Mouse (Mus musculus) CH12.LX (cell line): ENCODE results near the gene Tmem189. TPM values are rescaled to one million over a fixed set of nuclear protein-coding genes. Genes with fewer than 3 reads are reported as not detected.
"Not testable (repeated sequence)": the region's sequence is repeated elsewhere in the genome, so short reads cannot be mapped to it uniquely, and the experiment has no call there.

ENCODE experiments used
- DNase-seq: peaks from one replicate; pipeline ENCODE4 v3.0.0-alpha.2; 2013; ENCODE audit errors: extremely low read depth
- H3K27ac ChIP-seq: 2 replicates; pipeline ENCODE4 v1.5.1; 2012; ENCODE audit warnings: low read depth, mild to moderate bottlenecking, control low read depth, moderate library complexity; ENCODE audit not compliant: insufficient read depth
- H3K27me3 ChIP-seq: replicated peaks from 2 replicates; pipeline ENCODE3; 2012; ENCODE audit warnings: inconsistent platforms
- H3K36me3 ChIP-seq, 2 experiments: replicated peaks in 1 of 2; 2 replicates each; pipeline versions ENCODE3 to v1.6.1; 2012; ENCODE audit warnings: inconsistent platforms in 1 of 2, low read length in 1 of 2, mild to moderate bottlenecking in 1 of 2, mixed read lengths in 1 of 2, moderate library complexity in 1 of 2; ENCODE audit not compliant: control insufficient read depth in 1 of 2, insufficient read depth in 1 of 2
- H3K4me1 ChIP-seq, 2 experiments: 2 replicates each; pipeline ENCODE4 v1.6.1; 2012; ENCODE audit warnings: inconsistent platforms in 1 of 2, moderate library complexity in 1 of 2; ENCODE audit not compliant: insufficient read depth in 2 of 2, control insufficient read depth in 1 of 2
- H3K4me2 ChIP-seq: 2 replicates; pipeline ENCODE4 v1.6.1; 2012; ENCODE audit warnings: low read depth, mild to moderate bottlenecking, control low read depth; ENCODE audit not compliant: poor library complexity, insufficient read depth, severe bottlenecking
- H3K4me3 ChIP-seq, 3 experiments: fragments of 150-350 bp in 1 of 3; sonication (generic) in 1 of 3; replicated peaks in 1 of 3; 2 replicates each; pipeline versions ENCODE3 to v1.5.1; 2011 to 2012; ENCODE audit warnings: low read depth in 2 of 3, low read length in 2 of 3, mild to moderate bottlenecking in 2 of 3, moderate library complexity in 2 of 3, control low read depth in 1 of 3, improper control_type of control experiment in 1 of 3, inconsistent platforms in 1 of 3, mixed read lengths in 1 of 3; ENCODE audit not compliant: poor library complexity in 1 of 3
- H3K79me2 ChIP-seq: replicated peaks from 2 replicates; pipeline ENCODE4 v1.6.1; 2012; ENCODE audit warnings: mild to moderate bottlenecking, moderate library complexity; ENCODE audit not compliant: control insufficient read depth, poor library complexity, insufficient read depth, severe bottlenecking; ENCODE audit errors: extremely low read depth
- H3K9ac ChIP-seq: 2 replicates; pipeline ENCODE4 v1.6.1; 2012; ENCODE audit warnings: low read depth, mild to moderate bottlenecking, control low read depth, moderate library complexity; ENCODE audit not compliant: insufficient read depth
- H3K9me3 ChIP-seq: replicated peaks from 2 replicates; pipeline ENCODE3; 2012; ENCODE audit warnings: low read length, inconsistent platforms, mixed read lengths
- BHLHE40 ChIP-seq: IDR thresholded peaks from 2 replicates; pipeline ENCODE4 v1.6.1; 2011; ENCODE audit warnings: mild to moderate bottlenecking, low read depth, low read length, improper control_type of control experiment
- CHD2 ChIP-seq: IDR thresholded peaks from 2 replicates; pipeline ENCODE4 v1.6.1; 2011; ENCODE audit warnings: low read length, improper control_type of control experiment
- ELF1 ChIP-seq: IDR thresholded peaks from 2 replicates; pipeline ENCODE4 v1.6.1; 2014; ENCODE audit warnings: low read depth, mild to moderate bottlenecking, inconsistent platforms, low read length, improper control_type of control experiment
- EP300 ChIP-seq: IDR thresholded peaks from 2 replicates; pipeline ENCODE4 v1.6.1; 2011; ENCODE audit warnings: low read length, improper control_type of control experiment
- ETS1 ChIP-seq: conservative IDR thresholded peaks from 2 replicates; pipeline ENCODE4 v1.6.1; 2012; ENCODE audit warnings: low read depth, mild to moderate bottlenecking, inconsistent platforms, low read length, improper control_type of control experiment, moderate library complexity
- GABPA ChIP-seq: IDR thresholded peaks from 2 replicates; pipeline ENCODE4 v1.6.1; 2012; ENCODE audit warnings: low read depth, low read length, improper control_type of control experiment, inconsistent platforms; ENCODE audit not compliant: insufficient replicate concordance
- HCFC1 ChIP-seq: IDR thresholded peaks from 2 replicates; pipeline ENCODE4 v1.6.1; 2012; ENCODE audit warnings: low read depth, mild to moderate bottlenecking, inconsistent platforms, low read length, improper control_type of control experiment
- IRF4 ChIP-seq: IDR thresholded peaks from 2 replicates; pipeline ENCODE4 v1.6.1; 2014; ENCODE audit warnings: low read depth, mild to moderate bottlenecking, inconsistent platforms, low read length, improper control_type of control experiment
- JUN ChIP-seq: IDR thresholded peaks from 2 replicates; pipeline ENCODE4 v1.6.1; 2011; ENCODE audit warnings: low read depth, mild to moderate bottlenecking, low read length, improper control_type of control experiment, moderate library complexity; ENCODE audit not compliant: insufficient read depth
- JUND ChIP-seq: conservative IDR thresholded peaks from 2 replicates; pipeline ENCODE4 v1.6.1; 2011; ENCODE audit warnings: low read depth, low read length, improper control_type of control experiment
- NELFE ChIP-seq: IDR thresholded peaks from 2 replicates; pipeline ENCODE4 v1.6.1; 2011; ENCODE audit warnings: low read depth, low read length, improper control_type of control experiment
- NRF1 ChIP-seq: IDR thresholded peaks from 2 replicates; pipeline ENCODE4 v1.6.1; 2014; ENCODE audit warnings: low read depth, mild to moderate bottlenecking, inconsistent platforms, low read length, improper control_type of control experiment, moderate library complexity
- PAX5 ChIP-seq: IDR thresholded peaks from 2 replicates; pipeline ENCODE4 v1.6.1; 2012; ENCODE audit warnings: low read length, inconsistent platforms, mixed read lengths
- POLR2A ChIP-seq: IDR thresholded peaks from 2 replicates; pipeline ENCODE4 v1.6.1; 2011; ENCODE audit warnings: low read depth, mild to moderate bottlenecking, improper control_type of control experiment, low read length
- RAD21 ChIP-seq: IDR thresholded peaks from 2 replicates; pipeline ENCODE4 v1.6.1; 2011; ENCODE audit warnings: low read depth, mild to moderate bottlenecking, low read length, improper control_type of control experiment, moderate library complexity
- RCOR1 ChIP-seq: conservative IDR thresholded peaks from 2 replicates; pipeline ENCODE4 v1.6.1; 2012; ENCODE audit warnings: low read depth, mild to moderate bottlenecking, inconsistent platforms, low read length, improper control_type of control experiment
- SIN3A ChIP-seq: IDR thresholded peaks from 2 replicates; pipeline ENCODE4 v1.6.1; 2012; ENCODE audit warnings: low read length, improper control_type of control experiment, inconsistent platforms
- SMC3 ChIP-seq: IDR thresholded peaks from 2 replicates; pipeline ENCODE4 v1.6.1; 2011; ENCODE audit warnings: low read depth, low read length, improper control_type of control experiment
- TCF12 ChIP-seq: IDR thresholded peaks from 2 replicates; pipeline ENCODE4 v1.6.1; 2014; ENCODE audit warnings: low read depth, mild to moderate bottlenecking, inconsistent platforms, low read length, improper control_type of control experiment
- UBTF ChIP-seq: IDR thresholded peaks from 2 replicates; pipeline ENCODE4 v1.6.1; 2012; ENCODE audit warnings: low read depth, mild to moderate bottlenecking, inconsistent platforms, low read length, improper control_type of control experiment, moderate library complexity
- ZKSCAN1 ChIP-seq: IDR thresholded peaks from 2 replicates; pipeline ENCODE4 v1.6.1; 2012; ENCODE audit warnings: low read depth, inconsistent platforms, low read length, improper control_type of control experiment, borderline replicate concordance
- ZMIZ1 ChIP-seq: IDR thresholded peaks from 2 replicates; pipeline ENCODE4 v1.6.1; 2012; ENCODE audit warnings: low read depth, mild to moderate bottlenecking, inconsistent platforms, low read length, improper control_type of control experiment
- dilution Hi-C: fragments of 300-500 bp; cut with MboI; formaldehyde crosslinking; loops from 2 replicates; pipeline ENCODE4 v1.14.3; 2020; ENCODE audit warnings: low sequenced_read_pairs; ENCODE audit not compliant: extremely low pct_unique_long_range_greater_than_20kb, extremely low pct_ligation_motif_present
- in situ Hi-C: fragments of 300-500 bp; cut with MboI; formaldehyde crosslinking; loops from 3 replicates; pipeline ENCODE4 v1.14.3; 2019; ENCODE audit warnings: low sequenced_read_pairs, low pct_ligation_motif_present, low pct_unique_long_range_greater_than_20kb, mixed read lengths
- polyA plus RNA-seq: library from polyadenylated mRNA; unstranded; fragments of >175 nt; gene quantifications from 2 replicates; pipeline ENCODE4 v1.2.1, GENCODE M21; 2012; ENCODE audit warnings: low read depth; ENCODE audit not compliant: insufficient read length
- total RNA-seq, 2 experiments: library from RNA; depleted of rRNA; stranded (reverse); fragments of 300-350 nt in 1 of 2; fragments of >200 nt in 1 of 2; gene quantifications; 2 replicates each; pipeline ENCODE4 v1.2.3; 2012 to 2014

Gene Tmem189
- total and polyA plus RNA-seq, 3 experiments, result 27.9 to 30.9 (median 29.5) TPM

DNA sequence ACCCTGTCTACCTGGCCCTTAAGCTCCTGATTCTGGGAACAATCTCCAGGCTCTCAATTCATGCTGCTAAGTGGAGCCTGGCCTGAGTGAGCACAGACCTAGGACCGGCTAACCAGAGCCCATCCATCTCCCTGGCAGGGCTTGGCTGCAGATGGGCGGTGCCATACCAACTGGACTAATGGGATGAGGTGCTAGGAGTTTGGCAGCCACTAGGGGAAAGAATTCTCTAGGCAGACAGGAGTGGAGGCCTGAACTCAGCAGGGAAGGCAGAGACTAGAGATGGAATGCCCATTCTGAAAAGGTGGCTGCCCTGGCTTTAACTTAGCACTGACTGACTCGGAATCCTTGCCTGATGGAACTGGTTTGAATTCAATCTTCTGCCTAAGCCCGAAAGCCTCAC is 43.2 kb downstream of the Tmem189 start:
- in situ Hi-C loops, result no loop called here
- peaks cover 31 to 36% of the 10 kb centered on the region in 2 experiments for H3K4me1 ChIP-seq
- H3K9me3 ChIP-seq, result no peaks in the 10 kb centered on the region
- no peak overlapping the region for H3K4me3 ChIP-seq
- no peak overlapping the region for H3K9ac ChIP-seq
- no peak for TF ChIP-seq IRF4
- TF ChIP-seq JUND, result no peak
- no peak for TF ChIP-seq POLR2A
- no peak for TF ChIP-seq BHLHE40
- H3K4me2 ChIP-seq, result no peak overlapping the region
- DNase-seq, result no peak
- H3K27ac ChIP-seq, result no peak overlapping the region
- no peaks in the 10 kb centered on the region for H3K27me3 ChIP-seq
- dilution Hi-C loops, result no loop called here
- H3K79me2 ChIP-seq, result no peaks in the 10 kb centered on the region
- peaks cover 36 to 73% of the 10 kb centered on the region in 2 experiments for H3K36me3 ChIP-seq

DNA sequence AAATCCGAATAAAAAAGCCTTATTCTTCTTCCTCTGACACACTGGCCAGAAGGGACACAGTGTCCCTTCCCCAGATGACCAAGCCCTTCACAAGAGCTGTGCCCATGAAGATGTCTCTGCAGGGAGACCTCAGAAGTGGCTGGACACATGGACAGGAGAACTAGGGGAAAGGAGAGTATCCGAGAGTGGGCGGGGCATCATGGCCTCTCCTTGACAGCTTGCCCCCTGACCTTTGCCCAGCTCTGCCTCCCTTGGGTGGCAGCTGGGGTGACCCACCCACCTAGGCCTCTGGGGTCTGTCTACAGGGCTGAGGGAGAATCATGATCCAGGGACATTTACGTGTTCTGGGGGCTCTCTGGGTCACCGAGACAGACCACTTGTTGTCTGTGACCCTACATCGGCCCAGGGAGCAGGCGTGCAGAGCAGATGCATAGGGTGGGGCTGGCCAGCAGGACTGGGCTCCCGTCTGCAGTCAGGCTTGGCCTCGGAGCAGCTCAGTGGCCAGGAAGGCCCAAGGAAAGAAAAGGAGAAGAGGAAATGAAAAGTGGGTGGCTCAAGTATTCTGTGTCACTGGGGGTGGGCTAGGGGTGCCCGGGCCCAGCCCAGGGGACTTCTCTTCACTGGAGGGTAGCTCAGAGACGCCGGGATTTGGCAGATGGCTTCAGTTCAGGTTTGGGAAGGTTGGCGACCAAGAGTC is 46.1 kb downstream of the Tmem189 start:
- Histone ChIP-seq H3K36me3 (peaks cover 32 to 57% of the 10 kb centered on the region in 2 experiments), H3K4me1 (peaks cover 12 to 14% of the 10 kb centered on the region in 2 experiments)
- H3K4me2 ChIP-seq, DNase-seq, H3K9me3 ChIP-seq, H3K79me2 ChIP-seq, H3K27me3 ChIP-seq, H3K9ac ChIP-seq, H3K27ac ChIP-seq, H3K4me3 ChIP-seq, dilution Hi-C loops: not testable (repeated sequence)
- in situ Hi-C loops, result loop anchor here (5.0 kb wide), 1 partner anchor 34 kb away; no protein-coding TSS in a partner anchor

DNA sequence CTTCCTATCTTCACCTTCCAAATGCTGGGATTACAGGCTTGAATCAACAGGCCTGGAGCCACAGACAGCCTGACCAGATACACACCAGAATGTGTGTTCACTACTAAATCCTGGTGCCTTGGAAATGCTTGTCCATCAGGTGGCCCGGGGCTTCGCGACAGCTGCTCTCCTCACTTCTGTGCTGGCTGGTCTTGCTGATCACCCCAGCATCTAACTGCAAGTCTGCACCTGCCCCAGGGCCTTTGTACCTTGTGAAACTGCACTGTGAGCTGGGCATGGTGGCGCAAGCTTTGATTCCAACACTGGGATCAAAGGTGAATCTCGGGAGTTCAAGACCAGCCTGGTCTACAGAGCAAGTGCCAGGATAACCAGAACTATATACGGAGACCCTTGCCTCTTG is 47.5 kb downstream of the Tmem189 start:
- dilution Hi-C loops, result no loop called here
- no peak for TF ChIP-seq PAX5
- no peak for TF ChIP-seq SIN3A
- TF ChIP-seq TCF12, result no peak
- TF ChIP-seq SMC3, result no peak
- no peak for TF ChIP-seq ELF1
- TF ChIP-seq NELFE, result no peak
- no peak for TF ChIP-seq RAD21
- TF ChIP-seq CHD2, result no peak
- no peak for TF ChIP-seq HCFC1
- no peak for TF ChIP-seq NRF1
- no peak for TF ChIP-seq ZMIZ1
- no peak for TF ChIP-seq ZKSCAN1
- no peak for TF ChIP-seq EP300
- no peak for TF ChIP-seq ETS1
- TF ChIP-seq RCOR1, result no peak
- TF ChIP-seq UBTF, result no peak
- TF ChIP-seq JUN, result no peak
- TF ChIP-seq GABPA, result no peak
- Histone ChIP-seq H3K36me3 (peaks cover 30 to 46% of the 10 kb centered on the region in 2 experiments), H3K9ac (no peak overlapping the region), H3K4me3 (no peak overlapping the region), H3K27me3 (no peaks in the 10 kb centered on the region), H3K79me2 (no peaks in the 10 kb centered on the region), H3K27ac (no peak overlapping the region), H3K4me1 (peaks cover 3 to 6% of the 10 kb centered on the region in 2 experiments), H3K9me3 (no peaks in the 10 kb centered on the region), H3K4me2 (no peak overlapping the region)
- no peak for DNase-seq
- in situ Hi-C loops, result loop anchor here (5.0 kb wide), 1 partner anchor 35 kb away; no protein-coding TSS in a partner anchor
